Mouse (Mus musculus) T-cell, adult 2 months (primary cell): ENCODE data around the gene Rhbdd1.

Experiments
- DNase-seq: peaks from one replicate; pipeline ENCODE4 v3.0.0; 2022; ENCODE audit warnings: low spot score

The Rhbdd1 gene

GRCm38 (mm10) chr1:82491954-82492353, 175.7 kb downstream of the Rhbdd1 start:
- DNase-seq = no peak
